Comparison of ENCODE assay signal across 8 mouse cellular contexts in the genomic region with DNA sequence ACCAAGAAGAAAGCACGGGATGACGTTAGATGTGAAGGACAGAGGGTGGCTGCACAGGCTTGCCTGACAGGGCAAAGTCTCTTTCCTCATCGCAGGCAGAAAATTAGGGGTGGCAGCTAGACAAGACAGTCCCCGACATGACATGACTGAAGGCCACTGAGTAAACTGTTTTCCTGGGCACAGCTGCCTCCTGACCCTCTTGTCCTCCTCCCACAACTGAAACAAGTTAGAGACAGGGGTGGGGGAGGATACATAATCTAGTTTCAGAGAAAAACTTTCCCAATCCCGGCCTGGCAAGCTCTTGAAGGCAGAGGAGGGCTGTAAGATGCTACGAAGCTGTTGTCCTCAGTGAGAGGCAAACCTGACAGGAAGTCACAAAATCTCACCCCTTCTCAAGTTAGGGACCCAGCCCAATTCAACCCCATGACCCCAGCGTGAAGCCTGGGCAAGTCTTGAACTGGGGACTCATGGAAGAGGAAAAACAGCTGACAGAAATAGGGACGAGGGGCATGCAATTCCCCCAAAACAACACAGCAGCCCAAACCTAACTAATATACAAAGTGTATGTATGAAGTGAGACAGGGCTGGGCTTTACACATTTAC. TPM values are rescaled to one million over a fixed set of nuclear protein-coding genes. Genes with fewer than 3 reads are reported as not detected.
A peak's percentile ranks its signal among the peaks of the same experiment; 100 is the strongest.
DNase-seq lines count a peak whose midpoint lies in the region; ATAC-seq and TF ChIP-seq lines count a peak whose summit lies in the region.

No protein-coding gene starts in this region.

- H3K27me3 ChIP-seq in forebrain, embryonic 15.5 days, result no peaks in the 10 kb centered on the region
- peaks cover 47% of the 10 kb centered on the region for H3K27me3 ChIP-seq in liver, embryonic 11.5 days (replicated peaks; ENCODE audit: control insufficient read depth, insufficient read depth, low read length)
- H3K27me3 ChIP-seq in stomach, embryonic 14.5 days (ENCODE audit: control insufficient read depth, insufficient read depth, low read length), result no peaks in the 10 kb centered on the region

- no peak for ATAC-seq in forebrain, embryonic 15.5 days (replicated peaks)
- no peak for ATAC-seq in liver, embryonic 11.5 days (replicated peaks; ENCODE audit: low FRiP score)
- no peak for ATAC-seq in stomach, embryonic 14.5 days (ENCODE audit: insufficient number of reproducible peaks, insufficient read depth, low FRiP score, low read depth)

- peak overlapping the region; percentile 64 for H3K4me3 ChIP-seq in lung, adult 2 months (replicated peaks; ENCODE audit: extremely low read depth, low read depth, low read length)
- H3K4me3 ChIP-seq in forebrain, embryonic 15.5 days, result peak overlapping the region; percentile 73
- peak overlapping the region; percentile 58 for H3K4me3 ChIP-seq in liver, embryonic 11.5 days (ENCODE audit: low read depth, low read length)
- H3K4me3 ChIP-seq in stomach, embryonic 14.5 days (ENCODE audit: low read depth, low read length), result peak overlapping the region; percentile 75

- intact Hi-C loops in left cerebral cortex, postnatal 4 days (cut with DNase I), result no loop called here

- H3K9ac ChIP-seq in forebrain, embryonic 15.5 days (replicated peaks), result peak overlapping the region; percentile 94
- peak overlapping the region; percentile 42; the same call in 1 of the 2 replicates for H3K9ac ChIP-seq in liver, embryonic 11.5 days (ENCODE audit: low read depth, low read length)
- H3K9ac ChIP-seq in stomach, embryonic 14.5 days (replicated peaks; ENCODE audit: low read depth, low read length), result peak overlapping the region; percentile 81; the same call in 1 of the 2 replicates

- H3K27ac ChIP-seq in forebrain, embryonic 15.5 days (replicated peaks), result peak overlapping the region; percentile 93
- peak overlapping the region; percentile 59; the same call in 1 of the 2 replicates for H3K27ac ChIP-seq in liver, embryonic 11.5 days (ENCODE audit: low read depth, low read length)
- H3K27ac ChIP-seq in stomach, embryonic 14.5 days (ENCODE audit: low read length), result peak overlapping the region; percentile 99; the same call in 1 of the 2 replicates

- DNase-seq in lung, adult 2 months, result no peak
- DNase-seq in lung, adult 18-20 months, result no peak
- no peak for DNase-seq in liver, embryonic 11.5 days (ENCODE audit: low spot score)
- DNase-seq in left cerebral cortex, postnatal 4 days, result no peak
- no peak for DNase-seq in cerebellum, adult 11 months
- no peak for DNase-seq in thymus, postnatal 25 days

- H3K4me1 ChIP-seq in lung, adult 2 months (ENCODE audit: control insufficient read depth, insufficient read depth, low read length), result peaks cover 3% of the 10 kb centered on the region; the same call in 1 of the 2 replicates
- peaks cover 67% of the 10 kb centered on the region for H3K4me1 ChIP-seq in forebrain, embryonic 15.5 days
- peaks cover 50% of the 10 kb centered on the region for H3K4me1 ChIP-seq in liver, embryonic 11.5 days (replicated peaks; ENCODE audit: control insufficient read depth, insufficient read depth, low read length)
- H3K4me1 ChIP-seq in stomach, embryonic 14.5 days (ENCODE audit: control insufficient read depth, insufficient read depth, low read length), result peaks cover 55% of the 10 kb centered on the region

- TF ChIP-seq CTCF in lung, adult 2 months (IDR thresholded peaks at IDR 0.05; ENCODE audit: insufficient read depth, low read length), result no peak

- WGBS in lung, adult 2 months, result 38% methylated on average over 8 of the region's 8 CpGs
- WGBS in forebrain, embryonic 15.5 days, result 34% methylated on average over 8 of the region's 8 CpGs
- WGBS in liver, embryonic 11.5 days, result 28% methylated on average over 8 of the region's 8 CpGs
- 24% methylated on average over 8 of the region's 8 CpGs for WGBS in stomach, embryonic 14.5 days

- no peaks in the 10 kb centered on the region for H3K36me3 ChIP-seq in forebrain, embryonic 15.5 days
- no peaks in the 10 kb centered on the region for H3K36me3 ChIP-seq in liver, embryonic 11.5 days (ENCODE audit: control insufficient read depth, insufficient read depth, low read length)
- H3K36me3 ChIP-seq in stomach, embryonic 14.5 days (ENCODE audit: control insufficient read depth, insufficient read depth, low read length), result 0 out of 2 replicates have a peak, but pooled peaks cover 4% of the 10 kb centered on the region

- peak; percentile 43; the same call in 1 of the 2 replicates for TF ChIP-seq POLR2A in lung, adult 2 months (IDR thresholded peaks at IDR 0.05; ENCODE audit: borderline replicate concordance, extremely low read depth, low read depth, low read length)

- H3K9me3 ChIP-seq in forebrain, embryonic 15.5 days, result no peaks in the 10 kb centered on the region
- H3K9me3 ChIP-seq in liver, embryonic 11.5 days (ENCODE audit: control insufficient read depth, low read length), result no peaks in the 10 kb centered on the region
- H3K9me3 ChIP-seq in stomach, embryonic 14.5 days (ENCODE audit: control insufficient read depth, low read depth, low read length), result no peaks in the 10 kb centered on the region

- H3K4me2 ChIP-seq in forebrain, embryonic 15.5 days (replicated peaks), result peak overlapping the region; percentile 94
- H3K4me2 ChIP-seq in liver, embryonic 11.5 days, result peak overlapping the region; percentile 84
- H3K4me2 ChIP-seq in stomach, embryonic 14.5 days (replicated peaks; ENCODE audit: low read depth, low read length), result peak overlapping the region; percentile 91

RNA-seq across cellular contexts. Expression of a gene that starts 1.7 kb away (rescaled TPM):
- 215 and 248 TPM in 2 replicates for polyA plus RNA-seq in lung, adult 2 months (2012; rRNA removed)
- 93.1 and 95.7 TPM in 2 replicates for polyA plus RNA-seq in forebrain, embryonic 15.5 days (2015; fragmentation: Nextera tagmentation; extraction: Ambion mirVana)
- polyA plus RNA-seq in liver, embryonic 11.5 days (2014; fragmentation: Nextera tagmentation; extraction: Ambion mirVana), result 35.7 and 36.8 TPM in 2 replicates
- 98.0 and 99.3 TPM in 2 replicates for polyA plus RNA-seq in stomach, embryonic 14.5 days (2014; fragmentation: Nextera tagmentation; extraction: Ambion mirVana)
- 100 to 1,000 TPM; 286 to 296 TPM for total RNA-seq in left cerebral cortex, postnatal 4 days (2021)

RNA-seq across cellular contexts. Expression of a gene that starts 23.6 kb away (rescaled TPM):
- polyA plus RNA-seq in lung, adult 2 months (2012; rRNA removed), result 92.3 and 123 TPM in 2 replicates
- polyA plus RNA-seq in forebrain, embryonic 15.5 days (2015; fragmentation: Nextera tagmentation; extraction: Ambion mirVana), result 3.4 and 3.7 TPM in 2 replicates
- polyA plus RNA-seq in liver, embryonic 11.5 days (2014; fragmentation: Nextera tagmentation; extraction: Ambion mirVana), result 28.7 TPM in 2 replicates
- 24.7 and 26.5 TPM in 2 replicates for polyA plus RNA-seq in stomach, embryonic 14.5 days (2014; fragmentation: Nextera tagmentation; extraction: Ambion mirVana)
- total RNA-seq in left cerebral cortex, postnatal 4 days (2021), result 1 to 10 TPM; 6.0 to 6.1 TPM

RNA-seq across cellular contexts. Expression of a gene that starts 47.5 kb away (rescaled TPM):
- 2.7 and 3.6 TPM in 2 replicates for polyA plus RNA-seq in lung, adult 2 months (2012; rRNA removed)
- polyA plus RNA-seq in forebrain, embryonic 15.5 days (2015; fragmentation: Nextera tagmentation; extraction: Ambion mirVana), result 4.8 and 5.8 TPM in 2 replicates
- 10.5 and 11.2 TPM in 2 replicates for polyA plus RNA-seq in liver, embryonic 11.5 days (2014; fragmentation: Nextera tagmentation; extraction: Ambion mirVana)
- 10.2 and 11.3 TPM in 2 replicates for polyA plus RNA-seq in stomach, embryonic 14.5 days (2014; fragmentation: Nextera tagmentation; extraction: Ambion mirVana)
- 1 to 10 TPM; 4.8 to 5.6 TPM for total RNA-seq in left cerebral cortex, postnatal 4 days (2021)

RNA-seq across cellular contexts. Expression of a gene that starts 49.1 kb away (rescaled TPM):
- polyA plus RNA-seq in lung, adult 2 months (2012; rRNA removed), result 32.8 and 35.1 TPM in 2 replicates
- polyA plus RNA-seq in forebrain, embryonic 15.5 days (2015; fragmentation: Nextera tagmentation; extraction: Ambion mirVana), result 2.9 and 3.9 TPM in 2 replicates
- 5.7 and 5.8 TPM in 2 replicates for polyA plus RNA-seq in liver, embryonic 11.5 days (2014; fragmentation: Nextera tagmentation; extraction: Ambion mirVana)
- 9.2 and 11.1 TPM in 2 replicates for polyA plus RNA-seq in stomach, embryonic 14.5 days (2014; fragmentation: Nextera tagmentation; extraction: Ambion mirVana)
- 10 to 100 TPM; 21.5 to 21.9 TPM for total RNA-seq in left cerebral cortex, postnatal 4 days (2021)

Comparison
In these comparisons a context has a peak if more than half of its experiments do, and no peak if none do; other contexts are left out.
1. H3K9ac ChIP-seq: peak in every context shown above with its lines; median percentile 94 in forebrain, embryonic 15.5 days; 81 in stomach, embryonic 14.5 days; 42 in liver, embryonic 11.5 days.